Mouse (Mus musculus): Measurements from ENCODE around the gene Igdcc4. TPM values are rescaled to one million over a fixed set of nuclear protein-coding genes. Genes with fewer than 3 reads are reported as not detected.

The Igdcc4 gene
- polyA plus RNA-seq, 1 experiment, result 0.76 TPM

GRCm38 (mm10) chr9:65172654-65173053 lies 71.4 kb downstream of the Igdcc4 start:
- Histone ChIP-seq H3ac (ENCODE audit: control insufficient read depth, insufficient read length, low read depth) (no peak overlapping the region), H3K27me3 (ENCODE audit: control insufficient read depth, insufficient read depth, insufficient read length) (peaks cover 36% of the 10 kb centered on the region), H3K36me3 (ENCODE audit: control insufficient read depth, insufficient read depth) (no peaks in the 10 kb centered on the region), H3K79me3 (ENCODE audit: low read depth) (no peaks in the 10 kb centered on the region), H3K79me2 (ENCODE audit: control insufficient read depth, insufficient read depth) (no peaks in the 10 kb centered on the region), H3K4me3 (ENCODE audit: insufficient read depth, poor library complexity, severe bottlenecking) (no peak overlapping the region)
- TF ChIP-seq CEBPB (IDR thresholded peaks at IDR 0.05; ENCODE audit: low read depth) (no peak), CTCF (IDR thresholded peaks at IDR 0.05; ENCODE audit: control insufficient read depth, insufficient read depth, insufficient read length) (no peak), FOSL1 (IDR thresholded peaks at IDR 0.05; ENCODE audit: insufficient read depth, low read length, poor library complexity, severe bottlenecking) (no peak), USF1 (IDR thresholded peaks at IDR 0.05; ENCODE audit: low read depth) (no peak), MYOG (IDR thresholded peaks at IDR 0.05; ENCODE audit: control insufficient read depth, extremely low read depth, insufficient read length) (no peak), MYOD1 (IDR thresholded peaks at IDR 0.05; ENCODE audit: control insufficient read depth, insufficient read length, low read depth) (no peak), MAX (IDR thresholded peaks at IDR 0.05) (no peak)

GRCm38 (mm10) chr9:65175234-65175938 lies 74.1 kb downstream of the Igdcc4 start:
- Histone ChIP-seq H3K27me3 (ENCODE audit: control insufficient read depth, insufficient read depth, insufficient read length) (peaks cover 57% of the 10 kb centered on the region), H3K79me2 (ENCODE audit: control insufficient read depth, insufficient read depth) (no peaks in the 10 kb centered on the region), H3K4me3 (ENCODE audit: insufficient read depth, poor library complexity, severe bottlenecking) (no peak overlapping the region), H3K36me3 (ENCODE audit: control insufficient read depth, insufficient read depth) (no peaks in the 10 kb centered on the region), H3ac (ENCODE audit: control insufficient read depth, insufficient read length, low read depth) (no peak overlapping the region), H3K79me3 (ENCODE audit: low read depth) (no peaks in the 10 kb centered on the region)
- TF ChIP-seq CEBPB (IDR thresholded peaks at IDR 0.05; ENCODE audit: low read depth) (no peak), MYOD1 (IDR thresholded peaks at IDR 0.05; ENCODE audit: control insufficient read depth, insufficient read length, low read depth) (no peak), CTCF (IDR thresholded peaks at IDR 0.05; ENCODE audit: control insufficient read depth, insufficient read depth, insufficient read length) (no peak), MYOG (IDR thresholded peaks at IDR 0.05; ENCODE audit: control insufficient read depth, extremely low read depth, insufficient read length) (no peak), MAX (IDR thresholded peaks at IDR 0.05) (no peak), FOSL1 (IDR thresholded peaks at IDR 0.05; ENCODE audit: insufficient read depth, low read length, poor library complexity, severe bottlenecking) (no peak), USF1 (IDR thresholded peaks at IDR 0.05; ENCODE audit: low read depth) (no peak)

- TF ChIP-seq FOSL1 (IDR thresholded peaks at IDR 0.05; ENCODE audit: insufficient read depth, low read length, poor library complexity, severe bottlenecking), result no peak
- no peak for TF ChIP-seq USF1 (IDR thresholded peaks at IDR 0.05; ENCODE audit: low read depth)
- TF ChIP-seq MAX (IDR thresholded peaks at IDR 0.05), result no peak
- TF ChIP-seq MYOG (IDR thresholded peaks at IDR 0.05; ENCODE audit: control insufficient read depth, extremely low read depth, insufficient read length), result no peak
- Histone ChIP-seq H3K79me2 (ENCODE audit: control insufficient read depth, insufficient read depth) (no peaks in the 10 kb centered on the region), H3K4me3 (ENCODE audit: insufficient read depth, poor library complexity, severe bottlenecking) (no peak overlapping the region), H3K79me3 (ENCODE audit: low read depth) (no peaks in the 10 kb centered on the region), H3K36me3 (ENCODE audit: control insufficient read depth, insufficient read depth) (no peaks in the 10 kb centered on the region), H3ac (ENCODE audit: control insufficient read depth, insufficient read length, low read depth) (no peak overlapping the region), H3K27me3 (ENCODE audit: control insufficient read depth, insufficient read depth, insufficient read length) (peaks cover 64% of the 10 kb centered on the region)
Observed at GRCm38 (mm10) chr9:65175939-65176871, 74.9 kb downstream of the Igdcc4 start.

GRCm38 (mm10) chr9:65177497-65177896 lies 76.2 kb downstream of the Igdcc4 start:
- Histone ChIP-seq H3K79me3 (ENCODE audit: low read depth) (no peaks in the 10 kb centered on the region), H3K4me3 (ENCODE audit: insufficient read depth, poor library complexity, severe bottlenecking) (no peak overlapping the region), H3K27me3 (ENCODE audit: control insufficient read depth, insufficient read depth, insufficient read length) (peaks cover 77% of the 10 kb centered on the region), H3K79me2 (ENCODE audit: control insufficient read depth, insufficient read depth) (no peaks in the 10 kb centered on the region), H3K36me3 (ENCODE audit: control insufficient read depth, insufficient read depth) (no peaks in the 10 kb centered on the region), H3ac (ENCODE audit: control insufficient read depth, insufficient read length, low read depth) (no peak overlapping the region)
- TF ChIP-seq MYOD1 (IDR thresholded peaks at IDR 0.05; ENCODE audit: control insufficient read depth, insufficient read length, low read depth) (no peak), FOSL1 (IDR thresholded peaks at IDR 0.05; ENCODE audit: insufficient read depth, low read length, poor library complexity, severe bottlenecking) (no peak), MYOG (IDR thresholded peaks at IDR 0.05; ENCODE audit: control insufficient read depth, extremely low read depth, insufficient read length) (no peak), CTCF (IDR thresholded peaks at IDR 0.05; ENCODE audit: control insufficient read depth, insufficient read depth, insufficient read length) (no peak), USF1 (IDR thresholded peaks at IDR 0.05; ENCODE audit: low read depth) (no peak)

GRCm38 (mm10) chr9:65177912-65178311 lies 76.6 kb downstream of the Igdcc4 start:
- no peaks in the 10 kb centered on the region for H3K36me3 ChIP-seq (ENCODE audit: control insufficient read depth, insufficient read depth)
- no peak overlapping the region for H3ac ChIP-seq (ENCODE audit: control insufficient read depth, insufficient read length, low read depth)
- no peaks in the 10 kb centered on the region for H3K79me3 ChIP-seq (ENCODE audit: low read depth)
- H3K4me3 ChIP-seq (ENCODE audit: insufficient read depth, poor library complexity, severe bottlenecking), result no peak overlapping the region
- no peak for TF ChIP-seq MAX (IDR thresholded peaks at IDR 0.05)
- TF ChIP-seq CEBPB (IDR thresholded peaks at IDR 0.05; ENCODE audit: low read depth), result no peak
- TF ChIP-seq MYOG (IDR thresholded peaks at IDR 0.05; ENCODE audit: control insufficient read depth, extremely low read depth, insufficient read length), result no peak
- TF ChIP-seq FOSL1 (IDR thresholded peaks at IDR 0.05; ENCODE audit: insufficient read depth, low read length, poor library complexity, severe bottlenecking), result no peak
- no peak for TF ChIP-seq CTCF (IDR thresholded peaks at IDR 0.05; ENCODE audit: control insufficient read depth, insufficient read depth, insufficient read length)
- no peak for TF ChIP-seq MYOD1 (IDR thresholded peaks at IDR 0.05; ENCODE audit: control insufficient read depth, insufficient read length, low read depth)
- TF ChIP-seq USF1 (IDR thresholded peaks at IDR 0.05; ENCODE audit: low read depth), result no peak
- no peaks in the 10 kb centered on the region for H3K79me2 ChIP-seq (ENCODE audit: control insufficient read depth, insufficient read depth)
- H3K27me3 ChIP-seq (ENCODE audit: control insufficient read depth, insufficient read depth, insufficient read length), result peaks cover 79% of the 10 kb centered on the region

All from C2C12 (cell line).